Mouse (Mus musculus) kidney, adult 2 months (tissue): Measurements from ENCODE around the gene Ubr1. TPM values are rescaled to one million over a fixed set of nuclear protein-coding genes. Genes with fewer than 3 reads are reported as not detected.
A peak's percentile ranks its signal among the peaks of the same experiment; 100 is the strongest.
"Not testable (repeated sequence)": the region's sequence is repeated elsewhere in the genome, so short reads cannot be mapped to it uniquely, and the experiment has no call there.

ENCODE experiments used
- DNase-seq: peaks from one replicate; pipeline ENCODE4 v3.0.0; 2021
- H3K27ac ChIP-seq: fragments of 200-500 bp; 2 replicates; pipeline ENCODE4 v1.5.1; 2012; ENCODE audit warnings: low read depth, low read length, control low read depth, inconsistent platforms; ENCODE audit not compliant: insufficient read depth
- H3K27me3 ChIP-seq: fragments of 200-500 bp; replicated peaks from 2 replicates; pipeline ENCODE4 v1.6.1; 2012; ENCODE audit warnings: mild to moderate bottlenecking, moderate library complexity, low read length, inconsistent platforms; ENCODE audit not compliant: control insufficient read depth, insufficient read depth
- H3K36me3 ChIP-seq: fragments of 200-500 bp; 2 replicates; pipeline ENCODE4 v1.6.1; 2012; ENCODE audit warnings: mild to moderate bottlenecking, moderate library complexity, low read length, inconsistent platforms; ENCODE audit not compliant: control insufficient read depth, insufficient read depth
- H3K4me1 ChIP-seq: fragments of 200-500 bp; 2 replicates; pipeline ENCODE4 v1.6.1; 2011; ENCODE audit warnings: low read length; ENCODE audit not compliant: control insufficient read depth, insufficient read depth
- H3K4me3 ChIP-seq: fragments of 200-500 bp; 2 replicates; pipeline ENCODE4 v1.5.1; 2011; ENCODE audit warnings: mild to moderate bottlenecking, low read depth, low read length, control low read depth; ENCODE audit not compliant: insufficient read depth
- CTCF ChIP-seq: fragments of 200-500 bp; conservative IDR thresholded peaks from 2 replicates; pipeline ENCODE4 v1.5.1; 2011; ENCODE audit warnings: low read depth, mild to moderate bottlenecking, control low read depth, low read length, moderate library complexity, mixed read lengths; ENCODE audit not compliant: insufficient read depth, insufficient read length
- POLR2A ChIP-seq: fragments of 200-500 bp; IDR thresholded peaks from one replicate; pipeline ENCODE4 v1.6.1; 2011; ENCODE audit warnings: low read depth, low read length, control low read depth
- WGBS: fragments of 180-500 bp; shearing (Covaris S2); methylation state at CpG from one replicate; pipeline ENCODE4 v1.1.7; 2018; 5-methylcytosine and 5-hydroxymethylcytosine counted together
- polyA plus RNA-seq: library from polyadenylated mRNA; depleted of rRNA; stranded (reverse); fragments of >200 nt; gene quantifications from 2 replicates; pipeline ENCODE4 v1.2.3, GENCODE M21; 2012

Ubr1 gene
- polyA plus RNA-seq, 1 experiment: 22.0 TPM

- TF ChIP-seq POLR2A (no peak), CTCF (no peak)
- Histone ChIP-seq H3K4me3 (peak within 1 kb of the TSS; percentile 87), H3K4me1 (peaks cover 3% of the 10 kb centered on the region; the same call in 1 of the 2 replicates), H3K36me3 (no peaks in the 10 kb centered on the region), H3K27me3 (no peaks in the 10 kb centered on the region), H3K27ac (no peak within 1 kb of the TSS)
- peak; percentile 97 for DNase-seq
- WGBS: 1% methylated on average over 34 of the region's 34 CpGs
These were observed 37.6 kb upstream of the Ubr1 start, which contains the start of gene Ccndbp1 for GRCm38 (mm10) chr2:121007925-121008663. Gene Ccndbp1, plus strand, starts transcription at chr2:121008403.

GRCm38 (mm10) chr2:121006986-121007385 lies 36.5 kb upstream of the Ubr1 start:
- Histone ChIP-seq H3K4me1 (peaks cover 3% of the 10 kb centered on the region; the same call in 1 of the 2 replicates), H3K27ac (no peak overlapping the region), H3K27me3 (no peaks in the 10 kb centered on the region), H3K4me3 (no peak overlapping the region), H3K36me3 (no peaks in the 10 kb centered on the region)
- WGBS: 45% methylated on average over 1 of the region's 1 CpGs
- no peak for TF ChIP-seq CTCF
- TF ChIP-seq POLR2A: no peak
- DNase-seq: peak; percentile 56

- Histone ChIP-seq H3K27ac (no peak overlapping the region), H3K4me3 (no peak overlapping the region), H3K36me3 (no peaks in the 10 kb centered on the region; the same call in 1 of the 2 replicates), H3K4me1 (peaks cover 3% of the 10 kb centered on the region; the same call in 1 of the 2 replicates), H3K27me3 (no peaks in the 10 kb centered on the region)
- 88% methylated on average over 7 of the region's 7 CpGs for WGBS
- no peak for DNase-seq
- TF ChIP-seq CTCF (no peak), POLR2A (no peak)
These were observed 33.7 kb upstream of the Ubr1 start for GRCm38 (mm10) chr2:121004018-121004811.

GRCm38 (mm10) chr2:121003586-121003985 lies 33.1 kb upstream of the Ubr1 start:
- TF ChIP-seq POLR2A (no peak), CTCF (peak; percentile 25; the same call in 1 of the 2 replicates)
- 89% methylated on average over 2 of the region's 2 CpGs for WGBS
- no peak for DNase-seq
- H3K4me3 ChIP-seq: no peak overlapping the region
- 0 out of 2 replicates have a peak, but pooled peaks cover 3% of the 10 kb centered on the region for H3K4me1 ChIP-seq
- no peaks in the 10 kb centered on the region; the same call in 1 of the 2 replicates for H3K36me3 ChIP-seq
- no peak overlapping the region for H3K27ac ChIP-seq
- H3K27me3 ChIP-seq: no peaks in the 10 kb centered on the region

GRCm38 (mm10) chr2:120998863-120999262 lies 28.3 kb upstream of the Ubr1 start:
- no peak for DNase-seq
- WGBS: 87% methylated on average over 8 of the region's 8 CpGs
- TF ChIP-seq CTCF (no peak), POLR2A (no peak)
- no peak overlapping the region for H3K4me3 ChIP-seq
- no peak overlapping the region for H3K27ac ChIP-seq
- no peaks in the 10 kb centered on the region; the same call in 1 of the 2 replicates for H3K36me3 ChIP-seq
- no peaks in the 10 kb centered on the region for H3K4me1 ChIP-seq
- H3K27me3 ChIP-seq: no peaks in the 10 kb centered on the region

- H3K36me3 ChIP-seq, H3K27ac ChIP-seq, H3K4me3 ChIP-seq, H3K4me1 ChIP-seq, DNase-seq, H3K27me3 ChIP-seq: not testable (repeated sequence)
- 76% methylated on average over 1 of the region's 1 CpGs for WGBS
These were observed 26.1 kb upstream of the Ubr1 start for GRCm38 (mm10) chr2:120996607-120997006.

GRCm38 (mm10) chr2:120991196-120991595 lies 20.7 kb upstream of the Ubr1 start:
- H3K4me3 ChIP-seq: no peak overlapping the region
- no peak for TF ChIP-seq POLR2A
- TF ChIP-seq CTCF: no peak
- WGBS: 85% methylated on average over 4 of the region's 4 CpGs
- no peak for DNase-seq
- H3K36me3 ChIP-seq: peaks cover 1% of the 10 kb centered on the region; the same call in 1 of the 2 replicates
- no peak overlapping the region for H3K27ac ChIP-seq
- H3K4me1 ChIP-seq: no peaks in the 10 kb centered on the region
- no peaks in the 10 kb centered on the region for H3K27me3 ChIP-seq
